Mouse (Mus musculus) adrenal gland, adult 18-20 months (tissue): ENCODE results near the gene Narf. TPM values are rescaled to one million over a fixed set of nuclear protein-coding genes. Genes with fewer than 3 reads are reported as not detected.

Source experiments
- DNase-seq, 2 experiments: peaks; one replicate each; pipeline ENCODE4 v3.0.0; 2021 to 2022; ENCODE audit warnings: low spot score in 2 of 2
- long read RNA-seq, 2 experiments: library from polyadenylated mRNA; stranded (forward); transcript quantifications; one replicate each; pipeline ENCODE4 v2.0.0; 2021
- total RNA-seq, 2 experiments: library from RNA; stranded (reverse); gene quantifications; 1 replicate in 1 of 2; 2 replicates in 1 of 2; pipeline ENCODE4 v1.2.3; 2021

Narf gene
- total RNA-seq, result 10 to 100 TPM; 14.4 to 15.2 TPM
- long read RNA-seq, experiment 1, full-length matches to known transcripts, result 25 of 30 reads
- long read RNA-seq, experiment 1, partial matches to known transcripts, result 1 of 30 reads
- long read RNA-seq, experiment 1, other reads (novel, unspliced or antisense), result 4 of 30 reads
- long read RNA-seq, experiment 2, full-length matches to known transcripts, result 45 of 57 reads
- long read RNA-seq, experiment 2, partial matches to known transcripts, result 3 of 57 reads
- long read RNA-seq, experiment 2, other reads (novel, unspliced or antisense), result 9 of 57 reads

GRCm38 (mm10) chr11:121236564-121237344 is at the start of gene Narf:
Narf (plus strand) TSS chr11:121237253.
- DNase-seq, result peak; percentile 90 to 93

- no peak for DNase-seq
Measured at GRCm38 (mm10) chr11:121189681-121190080, 47.4 kb upstream of the Narf start.

- DNase-seq, result no peak
Measured at GRCm38 (mm10) chr11:121192742-121193141, 44.3 kb upstream of the Narf start.

GRCm38 (mm10) chr11:121193415-121193814 is 43.6 kb upstream of the Narf start:
- no peak for DNase-seq

GRCm38 (mm10) chr11:121198622-121199021 is 38.4 kb upstream of the Narf start:
- no peak for DNase-seq

- DNase-seq, result no peak
Measured at GRCm38 (mm10) chr11:121199851-121200250, 37.2 kb upstream of the Narf start.

GRCm38 (mm10) chr11:121200781-121201180 is 36.3 kb upstream of the Narf start:
- DNase-seq, result no peak

GRCm38 (mm10) chr11:121201436-121202198 is 35.4 kb upstream of the Narf start:
- no peak for DNase-seq

GRCm38 (mm10) chr11:121203859-121204160 is 33.2 kb upstream of the Narf start:
- no peak for DNase-seq

GRCm38 (mm10) chr11:121204161-121205006 is 32.7 kb upstream of the Narf start, which contains the start of the genes Hexdc and Ogfod3:
Hexdc (plus strand) TSS chr11:121204433.
Ogfod3 (minus strand) TSS chr11:121204711.
- DNase-seq, result peak; percentile 94 to 95

GRCm38 (mm10) chr11:121216831-121217230 is 20.2 kb upstream of the Narf start:
- no peak for DNase-seq

- no peak for DNase-seq
Measured at GRCm38 (mm10) chr11:121219776-121220175, 17.3 kb upstream of the Narf start.

- DNase-seq, result no peak
Measured at GRCm38 (mm10) chr11:121220771-121221170, 16.3 kb upstream of the Narf start.

GRCm38 (mm10) chr11:121221321-121222010 is 15.6 kb upstream of the Narf start:
- DNase-seq, result no peak

- DNase-seq, result no peak
Measured at GRCm38 (mm10) chr11:121228129-121229017, 8.7 kb upstream of the Narf start.

GRCm38 (mm10) chr11:121229018-121229439 is 8.0 kb upstream of the Narf start, which contains the start of gene Cybc1:
Cybc1 (minus strand) TSS chr11:121229322.
- DNase-seq, result peak; percentile 60 to 63

- no peak for DNase-seq
Measured at GRCm38 (mm10) chr11:121231191-121231590, 5.9 kb upstream of the Narf start.

- no peak for DNase-seq
Measured at GRCm38 (mm10) chr11:121231628-121232291, 5.3 kb upstream of the Narf start.
